Mouse (Mus musculus): ENCODE data around the gene Vps52. TPM values are rescaled to one million over a fixed set of nuclear protein-coding genes. Genes with fewer than 3 reads are reported as not detected.
"Not testable (repeated sequence)": the region's sequence is repeated elsewhere in the genome, so short reads cannot be mapped to it uniquely, and the experiment has no call there.

Gene Vps52
- total RNA-seq, 2 experiments from 2014 or later = 84.3 to 92.5 TPM

DNA sequence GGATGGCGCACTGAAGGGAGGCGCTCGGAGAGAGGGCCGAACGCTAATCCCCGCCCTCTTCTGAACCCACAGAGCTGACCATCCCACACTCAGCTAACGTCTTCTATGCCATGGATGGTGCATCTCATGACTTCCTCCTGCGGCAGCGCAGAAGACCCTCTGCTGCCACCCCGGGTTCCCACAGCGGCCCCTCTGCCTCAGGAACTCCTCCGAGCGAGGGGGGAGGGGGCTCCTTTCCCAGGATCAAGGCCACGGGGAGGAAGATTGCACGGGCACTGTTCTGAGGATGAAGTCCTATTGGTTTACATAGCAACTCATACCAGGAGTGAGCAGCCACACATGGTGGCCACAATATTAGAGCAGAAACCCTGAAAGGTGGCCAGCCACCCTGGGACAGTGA is 18.6 kb upstream of the Vps52 start:
- no peak for DNase-seq (ENCODE audit: low spot score in 2 of 2)
- no peak overlapping the region for H3K27ac ChIP-seq
- TF ChIP-seq CTCF (conservative IDR thresholded peaks at IDR 0.05) = no peak
- H3K4me3 ChIP-seq = no peak overlapping the region

DNA sequence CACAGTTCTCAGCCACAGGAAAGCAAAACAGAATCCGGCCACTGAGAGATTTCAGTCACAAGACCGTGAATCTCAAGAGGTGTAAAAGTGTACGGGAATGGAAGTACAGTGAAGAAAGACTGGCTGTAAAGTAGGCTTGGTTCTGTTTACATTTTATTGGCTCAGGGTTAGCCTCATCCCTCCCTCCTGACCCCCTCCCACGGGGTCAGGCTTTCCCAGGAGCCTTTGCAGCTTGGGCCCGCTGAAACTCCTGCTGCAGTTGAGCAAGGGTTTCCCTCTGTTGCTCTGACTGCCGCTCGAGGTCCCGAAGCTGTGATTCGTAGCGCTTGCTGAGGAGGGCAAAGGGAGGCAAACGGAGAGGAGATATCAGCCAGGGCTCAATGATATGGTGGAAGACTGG is 16.8 kb upstream of the Vps52 start:
- no peak overlapping the region for H3K4me3 ChIP-seq
- TF ChIP-seq CTCF (conservative IDR thresholded peaks at IDR 0.05) = no peak
- no peak for DNase-seq (ENCODE audit: low spot score in 2 of 2)
- H3K27ac ChIP-seq = no peak overlapping the region

DNA sequence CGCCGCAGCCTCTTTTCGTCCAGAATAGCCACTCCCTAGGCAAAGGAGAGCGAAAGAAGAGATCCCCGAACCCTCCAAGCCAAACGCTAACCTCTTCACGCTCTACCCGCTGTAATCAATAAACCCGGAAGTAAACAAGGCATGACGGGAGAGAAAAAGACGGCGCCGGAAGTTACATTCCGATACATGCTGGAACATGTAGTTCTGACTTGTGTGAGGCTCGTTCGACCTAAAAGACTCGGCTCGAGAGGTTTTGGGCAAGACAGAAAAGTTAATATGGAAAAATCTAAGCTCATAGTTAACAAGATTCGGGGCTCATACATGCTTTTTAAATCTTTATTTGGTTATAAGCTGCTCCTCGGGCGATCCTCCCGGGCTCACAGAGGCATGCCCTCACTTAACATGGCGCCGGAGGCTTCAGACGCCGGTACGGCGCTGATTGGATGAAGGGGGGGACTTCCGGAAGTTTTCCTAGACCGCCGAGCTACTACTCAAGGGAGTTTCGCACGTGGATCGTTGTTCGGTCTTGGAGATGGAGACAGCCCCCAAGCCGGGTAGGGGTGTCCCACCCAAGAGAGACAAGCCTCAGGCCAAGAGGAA is 15.3 kb upstream of the Vps52 start, which contains the start of the genes Pfdn6 and Wdr46:
TSS of gene Pfdn6 (minus strand) at position 138 of the 600 bp plus-strand sequence.
TSS of gene Wdr46 (plus strand) at position 455 of the 600 bp plus-strand sequence.
- Histone ChIP-seq H3K4me3 (peak within 1 kb of the TSS; percentile 62), H3K27ac (peak within 1 kb of the TSS; percentile 98)
- TF ChIP-seq CTCF (conservative IDR thresholded peaks at IDR 0.05) = no peak
- DNase-seq (ENCODE audit: low spot score in 2 of 2) = peak; percentile 82 to 89

DNA sequence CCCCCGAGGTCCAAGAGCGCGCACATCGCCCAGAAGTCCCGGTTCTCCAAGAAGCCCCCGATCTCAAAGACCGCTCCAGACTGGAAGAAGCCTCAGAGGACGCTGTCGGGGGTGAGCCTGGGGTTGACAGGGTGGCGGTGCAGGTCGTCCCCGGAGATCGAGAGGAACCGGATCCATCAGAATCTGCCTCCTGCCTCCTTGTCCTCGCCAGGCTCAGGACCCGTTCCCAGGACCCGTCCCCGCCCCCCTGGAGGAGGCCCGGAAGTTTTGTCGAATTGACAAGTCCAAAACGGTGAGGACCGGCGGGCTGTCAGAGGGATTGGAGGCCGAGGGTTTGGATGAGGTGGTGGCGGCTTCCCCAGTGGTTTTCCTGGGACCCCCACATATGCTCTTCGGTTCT is 14.6 kb upstream of the Vps52 start:
- peak overlapping the region; percentile 98; the same call in 1 of the 2 replicates for H3K27ac ChIP-seq
- no peak for DNase-seq (ENCODE audit: low spot score in 2 of 2)

DNA sequence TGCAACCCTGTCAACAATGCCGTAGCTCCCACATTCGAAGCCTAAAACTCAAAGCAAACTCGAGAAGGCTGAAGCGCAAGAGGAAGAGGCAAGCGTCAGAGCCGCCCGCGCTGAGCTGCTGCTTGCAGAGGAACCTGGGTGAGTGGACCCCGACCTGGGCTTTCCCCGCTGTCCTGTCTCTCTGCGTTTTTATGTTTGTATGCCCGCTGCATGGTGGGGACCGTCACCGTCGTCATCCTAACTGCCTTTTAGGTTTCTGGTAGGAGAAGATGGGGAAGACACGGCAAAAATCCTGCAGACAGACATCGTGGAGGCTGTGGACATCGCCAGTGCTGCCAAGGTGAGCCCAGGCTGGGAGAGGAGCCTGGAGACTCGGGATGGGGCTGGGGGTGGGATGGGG is 14.2 kb upstream of the Vps52 start:
- DNase-seq (ENCODE audit: low spot score in 2 of 2) = no peak
- H3K27ac ChIP-seq = no peak overlapping the region
- H3K4me3 ChIP-seq = peak overlapping the region; percentile 62
- no peak for TF ChIP-seq CTCF (conservative IDR thresholded peaks at IDR 0.05)

More for the DNA sequence above, 14.6 kb upstream of the Vps52 start:
- peak overlapping the region; percentile 62 for H3K4me3 ChIP-seq
- TF ChIP-seq CTCF (conservative IDR thresholded peaks at IDR 0.05) = no peak

DNA sequence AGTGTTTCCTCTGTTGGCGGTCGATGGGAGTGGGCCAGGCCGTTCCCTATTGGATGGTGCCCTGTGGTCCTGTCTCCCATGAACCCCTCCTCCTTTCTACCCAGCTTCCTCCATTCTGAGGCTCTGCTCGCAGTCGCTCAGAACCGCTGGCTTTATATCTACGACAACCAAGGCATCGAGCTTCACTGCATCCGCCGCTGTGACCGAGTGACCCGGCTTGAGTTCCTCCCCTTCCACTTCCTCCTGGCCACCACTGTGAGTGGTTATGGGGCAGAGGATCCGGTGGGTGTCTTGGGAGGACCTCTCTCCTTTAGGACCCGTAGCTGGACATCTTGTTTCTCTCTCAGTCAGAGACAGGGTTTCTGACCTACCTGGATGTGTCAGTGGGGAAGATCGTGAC is 12.2 kb upstream of the Vps52 start:
- Histone ChIP-seq H3K27ac (no peak overlapping the region), H3K4me3 (no peak overlapping the region)
- DNase-seq (ENCODE audit: low spot score in 2 of 2) = no peak
- no peak for TF ChIP-seq CTCF (conservative IDR thresholded peaks at IDR 0.05)

DNA sequence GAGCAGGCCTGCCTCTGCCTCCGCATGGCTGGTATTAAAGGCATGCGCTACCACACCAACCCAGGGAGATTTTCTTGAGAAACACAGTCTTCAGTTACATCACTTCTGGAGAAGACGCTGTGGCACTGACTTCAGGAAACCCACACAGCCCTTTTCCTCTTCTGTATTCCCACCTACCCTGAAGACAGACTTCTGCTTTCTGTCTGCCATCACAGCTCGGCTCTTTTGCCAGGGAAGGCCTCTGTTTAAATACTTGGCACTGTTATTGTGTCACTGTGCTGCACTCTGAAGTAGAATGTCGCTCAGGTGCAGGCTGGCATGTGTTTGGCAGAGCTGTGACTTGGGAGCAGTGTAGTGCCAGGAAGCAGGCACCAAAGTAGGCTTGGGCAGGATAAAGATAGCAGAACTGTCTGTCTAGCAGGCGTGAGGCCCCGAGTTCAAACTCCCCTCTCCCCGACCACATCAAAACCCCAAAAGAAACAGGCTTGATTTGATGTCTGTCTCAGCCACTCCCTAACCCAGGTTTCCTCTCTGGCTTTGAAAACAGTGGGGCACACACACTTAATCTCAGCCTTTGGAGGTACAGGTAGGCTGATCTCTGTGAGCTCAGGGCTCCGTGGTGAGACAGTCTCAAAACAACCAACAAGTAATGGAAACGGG is 8.1 kb upstream of the Vps52 start:
- Histone ChIP-seq H3K4me3 (no peak overlapping the region), H3K27ac (0 out of 2 replicates have a peak overlapping the region, but pooled peaks have one; percentile 7)
- TF ChIP-seq CTCF (conservative IDR thresholded peaks at IDR 0.05) = no peak
- no peak for DNase-seq (ENCODE audit: low spot score in 2 of 2)

DNA sequence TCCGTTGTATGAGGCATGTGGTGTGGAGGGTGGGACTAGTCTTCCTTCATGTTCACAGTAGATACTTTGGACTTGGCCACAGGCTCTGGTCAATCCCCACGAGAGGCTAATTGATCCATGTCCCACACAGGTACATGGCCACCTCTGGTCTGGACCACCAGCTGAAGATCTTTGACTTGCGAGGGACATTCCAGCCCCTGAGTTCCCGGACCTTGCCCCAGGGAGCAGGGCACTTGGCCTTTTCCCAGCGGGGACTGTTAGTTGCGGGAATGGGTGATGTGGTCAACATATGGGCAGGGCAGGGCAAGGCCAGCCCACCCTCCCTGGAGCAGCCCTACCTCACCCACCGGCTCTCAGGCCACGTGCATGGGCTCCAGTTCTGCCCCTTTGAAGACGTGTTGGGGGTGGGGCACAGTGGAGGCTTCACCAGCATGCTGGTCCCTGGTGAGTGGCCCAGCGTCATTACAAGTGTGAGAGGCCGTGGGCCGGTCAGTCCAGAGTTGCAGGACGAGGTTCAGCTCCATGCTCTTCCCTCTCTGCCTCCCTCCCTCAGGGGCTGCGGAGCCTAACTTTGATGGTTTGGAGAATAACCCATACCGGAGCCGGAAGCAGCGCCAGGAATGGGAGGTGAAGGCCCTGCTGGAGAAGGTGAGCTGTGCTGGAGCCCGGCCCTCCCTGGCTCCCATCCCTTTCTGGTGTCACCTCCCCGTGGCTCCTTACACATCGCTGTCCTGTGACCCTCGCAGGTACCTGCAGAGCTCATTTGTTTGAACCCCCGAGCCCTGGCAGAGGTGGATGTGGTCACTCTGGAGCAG is 7.3 kb upstream of the Vps52 start:
- 0 out of 2 replicates have a peak overlapping the region, but pooled peaks have one; percentile 7 for H3K27ac ChIP-seq
- no peak overlapping the region for H3K4me3 ChIP-seq
- DNase-seq (ENCODE audit: low spot score in 2 of 2) = no peak
- TF ChIP-seq CTCF (conservative IDR thresholded peaks at IDR 0.05) = no peak

DNA sequence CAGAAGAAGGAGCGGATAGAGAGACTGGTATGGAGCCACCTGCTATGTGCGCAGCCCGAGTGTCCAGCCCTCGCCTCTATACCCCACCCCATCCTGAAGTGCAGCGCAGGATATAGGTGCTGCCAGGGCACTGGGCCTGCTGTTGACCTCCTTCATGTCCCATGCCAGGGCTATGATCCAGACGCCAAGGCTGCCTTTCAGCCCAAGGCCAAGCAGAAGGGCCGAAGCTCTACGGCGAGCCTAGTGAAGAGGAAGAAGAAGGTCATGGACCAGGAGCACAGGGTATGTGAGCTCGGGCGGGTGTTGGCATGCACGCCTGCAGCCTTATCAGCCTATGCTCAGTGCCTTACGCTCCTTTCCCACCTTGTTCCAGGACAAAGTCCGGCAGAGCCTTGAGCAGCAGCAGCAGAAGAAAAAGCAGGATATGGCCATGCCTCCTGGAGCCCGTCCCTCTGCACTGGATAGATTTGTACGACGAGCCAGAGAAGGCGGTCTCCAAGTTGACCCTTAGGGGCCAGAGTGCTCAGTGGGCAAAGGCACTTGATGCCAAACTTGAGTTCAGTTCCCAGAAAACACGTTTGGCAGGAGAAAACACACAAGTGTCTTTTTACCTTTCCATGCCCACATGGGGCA is 6.6 kb upstream of the Vps52 start:
- no peak overlapping the region for H3K27ac ChIP-seq
- DNase-seq (ENCODE audit: low spot score in 2 of 2) = no peak
- H3K4me3 ChIP-seq = no peak overlapping the region
- TF ChIP-seq CTCF (conservative IDR thresholded peaks at IDR 0.05) = no peak

DNA sequence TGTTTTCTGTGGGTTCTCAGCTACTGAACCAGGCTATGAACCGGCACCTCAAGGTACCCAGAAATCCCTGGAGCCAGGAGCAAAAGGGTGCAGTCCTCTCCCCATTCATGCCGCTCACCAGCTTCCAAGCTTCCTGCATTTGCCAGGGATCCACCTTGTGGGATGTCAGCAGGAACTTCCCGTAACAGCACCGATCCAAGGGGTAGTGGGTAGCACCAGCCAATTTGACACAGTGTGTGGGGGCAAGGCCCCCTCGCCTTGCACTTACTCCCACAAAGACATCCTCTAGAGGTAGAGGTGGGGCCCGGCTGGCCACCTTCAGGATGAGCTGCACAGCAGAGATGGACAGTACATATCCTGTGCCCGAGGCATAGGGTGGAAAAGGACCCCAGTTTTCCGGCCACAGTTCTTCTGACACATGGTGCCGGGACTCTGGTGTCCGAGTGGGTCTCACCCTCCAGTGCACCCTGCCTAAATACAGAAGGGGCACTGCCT is 5.4 kb upstream of the Vps52 start:
- Histone ChIP-seq H3K4me3 (peak overlapping the region; percentile 71), H3K27ac (peak overlapping the region; percentile 94)
- no peak for TF ChIP-seq CTCF (conservative IDR thresholded peaks at IDR 0.05)
- DNase-seq (ENCODE audit: low spot score in 2 of 2) = no peak

DNA sequence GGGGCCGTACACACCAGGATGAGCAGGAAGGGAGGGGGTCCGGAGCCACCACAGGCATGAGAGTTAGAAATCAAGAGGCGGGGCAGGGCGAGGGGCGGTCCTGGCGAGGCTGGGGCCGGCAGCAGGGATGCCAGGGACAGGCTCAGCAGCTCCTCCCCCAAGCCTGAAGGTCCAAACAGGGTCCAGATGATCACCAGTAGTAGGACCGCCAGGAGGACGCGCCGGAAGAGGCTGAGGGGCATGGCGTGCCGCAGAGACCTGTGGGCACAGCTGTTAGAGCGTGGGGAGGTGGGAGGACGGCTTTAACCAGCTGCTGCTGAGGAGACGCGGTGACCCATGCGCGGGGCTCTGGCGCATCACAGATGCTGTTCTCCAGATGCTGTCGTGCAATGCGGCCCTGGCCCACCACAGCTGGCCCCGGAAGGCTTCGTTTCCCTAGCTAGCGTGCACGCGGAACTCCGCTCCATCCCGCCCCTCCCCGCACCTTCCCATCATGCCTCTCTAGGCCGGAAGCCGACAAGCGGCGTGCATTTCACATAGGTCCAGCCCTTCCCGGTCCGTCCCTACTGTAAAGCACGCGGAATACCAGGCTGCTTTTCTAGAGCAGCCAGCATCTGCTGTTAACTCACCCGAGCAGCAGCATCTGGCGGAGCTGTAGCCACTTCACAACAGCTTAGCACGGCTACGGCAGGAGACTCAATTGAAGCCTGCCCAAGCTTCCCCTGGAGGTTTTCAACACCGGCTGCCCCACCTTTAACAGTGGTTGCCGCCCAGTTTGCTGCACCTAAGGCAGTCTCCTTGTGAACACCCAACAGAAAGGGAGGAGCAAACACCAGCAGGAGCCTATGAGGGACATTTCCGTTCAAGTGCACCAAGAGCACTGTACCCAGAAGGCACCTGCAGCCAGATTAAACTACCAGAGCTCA is 4.3 kb upstream of the Vps52 start, which contains the start of gene B3galt4:
TSS of gene B3galt4 (minus strand) at position 468 of the 926 bp plus-strand sequence.
- peak within 1 kb of the TSS; percentile 71 for H3K4me3 ChIP-seq
- no peak for TF ChIP-seq CTCF (conservative IDR thresholded peaks at IDR 0.05)
- DNase-seq (ENCODE audit: low spot score in 2 of 2) = peak; percentile 78
- peak within 1 kb of the TSS; percentile 94 for H3K27ac ChIP-seq

DNA sequence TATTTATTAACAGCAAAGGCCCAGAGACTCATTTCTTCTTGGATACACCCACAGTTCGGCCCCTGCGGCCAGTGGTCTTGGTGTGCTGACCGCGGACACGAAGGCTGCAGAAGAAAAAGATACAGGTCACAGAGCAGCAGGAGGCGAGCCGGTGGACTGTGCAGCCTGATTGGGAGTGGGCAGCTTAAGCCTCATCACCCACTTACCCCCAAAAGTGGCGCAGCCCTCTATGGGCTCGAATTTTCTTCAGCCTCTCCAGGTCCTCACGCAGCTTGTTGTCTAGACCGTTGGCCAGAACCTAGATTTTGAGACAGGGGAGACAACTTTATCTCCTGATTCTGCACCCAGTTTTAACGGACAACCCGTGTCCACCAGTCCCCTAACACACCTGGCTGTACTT is 3.6 kb upstream of the Vps52 start:
- Histone ChIP-seq H3K4me3 (peak overlapping the region; percentile 71; the same call in 1 of the 2 replicates), H3K27ac (peak overlapping the region; percentile 94; the same call in 1 of the 2 replicates)
- DNase-seq (ENCODE audit: low spot score in 2 of 2) = not testable (repeated sequence)

Data from layer of hippocampus, adult 2 months (tissue).